Mouse (Mus musculus) c-Kit-negative CD71-positive TER-119-positive erythroid progenitor cells, embryonic 14.5 days (primary cell): ENCODE results near the gene Pik3cb.

Experiments used
- DNase-seq: peaks from one replicate; pipeline ENCODE4 v3.0.0-alpha.2; 2013; ENCODE audit warnings: low read depth, low spot score

The Pik3cb gene

DNA sequence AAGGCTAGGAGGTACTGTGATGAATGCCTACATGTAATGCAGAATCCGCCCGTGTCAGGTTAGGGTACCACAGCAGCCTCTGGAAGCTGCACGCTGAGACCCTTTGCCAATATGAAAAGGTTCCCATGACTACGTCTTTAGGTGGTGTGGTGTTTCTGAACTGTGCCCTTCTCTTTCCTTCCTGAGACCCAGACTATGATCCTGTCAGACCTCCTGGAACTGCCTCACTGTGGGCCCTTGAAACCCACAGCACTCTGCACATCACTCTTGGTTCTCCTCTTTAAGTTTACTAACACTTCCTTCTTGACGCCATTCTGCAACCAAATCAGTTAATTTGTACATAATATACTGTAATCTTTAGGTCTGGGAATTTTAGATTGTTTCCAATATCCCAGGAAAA lies 58.7 kb downstream of the Pik3cb start:
- no peak for DNase-seq

DNA sequence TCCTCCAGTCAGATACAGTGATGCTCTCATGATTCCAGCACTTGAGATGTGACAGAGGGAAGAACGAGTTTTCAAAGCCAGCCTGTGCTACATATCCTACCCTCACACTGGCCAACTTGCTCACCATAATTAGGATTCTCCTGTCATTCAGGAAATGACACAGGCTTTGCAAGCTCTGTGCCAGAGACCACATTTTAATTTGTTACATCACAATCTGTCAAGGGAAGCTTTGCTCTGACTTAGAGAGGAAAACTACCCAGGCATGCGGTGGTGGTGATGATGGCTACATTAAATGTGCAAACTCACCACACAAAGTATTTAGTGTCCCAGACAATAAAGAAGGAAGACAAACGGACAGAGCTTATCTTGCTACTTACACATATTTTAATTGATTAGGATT lies 59.1 kb downstream of the Pik3cb start:
- DNase-seq = no peak

DNA sequence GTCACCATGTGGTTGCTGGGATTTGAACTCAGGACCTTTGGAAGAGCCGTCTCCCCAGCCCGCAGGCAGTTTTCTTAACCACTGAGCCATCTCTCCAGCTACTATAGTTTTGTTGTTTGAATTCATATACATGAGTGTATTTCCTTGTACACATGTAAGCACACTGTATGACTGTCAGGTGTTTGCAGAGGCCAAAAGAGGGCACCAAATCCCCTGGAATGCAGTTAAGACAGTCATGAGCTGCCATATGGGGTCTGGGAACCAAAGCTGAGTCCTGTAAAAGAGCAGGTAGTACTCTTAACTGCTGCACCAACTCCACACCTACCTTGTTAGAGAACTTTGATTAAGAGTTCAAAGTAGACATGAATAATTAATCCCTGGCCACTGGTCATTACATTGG lies 59.8 kb downstream of the Pik3cb start:
- no peak for DNase-seq

DNA sequence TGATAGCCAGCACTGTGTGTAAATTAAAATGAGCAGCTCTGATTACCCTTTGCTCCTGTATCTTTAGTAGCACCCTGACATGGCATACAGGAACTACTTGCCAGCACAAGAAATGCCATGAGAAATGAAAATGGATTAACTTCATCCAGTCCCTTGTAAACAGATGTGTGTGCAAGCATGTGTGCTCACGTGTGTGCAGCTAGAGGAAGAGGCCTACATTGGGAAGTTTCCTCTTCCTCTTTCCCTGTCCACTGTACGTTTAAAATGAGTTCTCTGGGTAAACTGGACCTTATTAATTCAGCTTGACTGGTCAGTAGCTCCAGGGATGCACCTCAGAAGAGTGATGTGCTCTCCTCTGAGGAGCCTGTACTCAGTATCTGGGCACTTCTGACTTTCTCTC lies 66.0 kb downstream of the Pik3cb start:
- no peak for DNase-seq

DNA sequence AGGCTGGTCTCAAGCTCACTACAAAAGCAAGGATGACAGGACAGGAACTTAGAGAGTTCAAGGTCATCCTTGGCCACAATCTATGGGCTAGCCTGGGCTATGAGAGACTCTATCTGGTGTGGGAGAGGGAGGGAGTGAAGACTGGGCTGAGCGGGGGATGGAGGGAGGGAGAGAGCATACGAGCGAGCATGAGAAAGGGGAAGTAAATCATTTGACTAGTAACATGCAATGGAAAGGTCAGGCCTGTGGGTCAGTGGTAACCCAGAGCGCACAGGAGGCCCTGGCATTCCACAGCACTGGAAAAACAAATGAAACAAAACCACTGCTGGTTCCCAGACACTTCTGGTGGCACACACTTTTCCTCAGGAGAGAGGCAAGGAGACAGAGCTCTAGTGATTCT lies 67.9 kb downstream of the Pik3cb start:
- no peak for DNase-seq

DNA sequence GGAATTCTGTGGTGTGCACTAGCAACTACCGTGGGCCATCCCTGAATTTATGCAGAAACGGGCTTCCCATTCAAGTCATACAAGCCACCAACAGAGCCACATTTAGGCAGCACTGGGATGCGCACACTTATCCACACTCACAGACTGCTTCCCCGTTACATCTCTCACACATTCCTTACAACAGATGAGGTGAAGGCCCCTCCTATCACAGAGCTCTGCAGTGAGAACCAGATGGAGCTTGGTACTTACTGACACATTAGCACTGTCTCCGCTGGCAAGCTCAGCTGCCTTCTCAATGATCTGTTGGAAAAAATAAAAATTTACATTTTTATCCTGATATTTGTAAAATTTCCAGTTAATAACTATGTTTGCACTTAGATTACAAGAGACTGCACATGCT lies 75.1 kb downstream of the Pik3cb start:
- DNase-seq = no peak

DNA sequence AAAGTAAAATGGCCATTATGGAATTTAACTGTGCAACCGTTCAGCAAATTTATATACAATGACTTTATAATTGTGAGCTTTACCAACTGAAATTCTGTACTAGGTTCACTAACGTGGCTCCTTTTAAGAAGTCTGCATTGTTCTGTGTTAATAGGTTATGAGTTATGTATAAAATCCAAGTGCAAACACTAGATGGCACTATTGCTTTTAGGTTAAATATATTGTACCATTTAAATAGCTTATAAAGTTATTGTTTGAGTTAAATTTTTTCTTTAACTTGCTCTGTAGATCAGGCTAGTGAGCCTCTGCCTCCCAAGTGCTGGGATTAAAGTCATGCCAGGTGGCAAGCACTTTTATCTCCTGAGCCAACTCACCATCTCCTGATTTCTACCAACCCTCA lies 76.2 kb downstream of the Pik3cb start:
- peak; percentile 13 for DNase-seq

DNA sequence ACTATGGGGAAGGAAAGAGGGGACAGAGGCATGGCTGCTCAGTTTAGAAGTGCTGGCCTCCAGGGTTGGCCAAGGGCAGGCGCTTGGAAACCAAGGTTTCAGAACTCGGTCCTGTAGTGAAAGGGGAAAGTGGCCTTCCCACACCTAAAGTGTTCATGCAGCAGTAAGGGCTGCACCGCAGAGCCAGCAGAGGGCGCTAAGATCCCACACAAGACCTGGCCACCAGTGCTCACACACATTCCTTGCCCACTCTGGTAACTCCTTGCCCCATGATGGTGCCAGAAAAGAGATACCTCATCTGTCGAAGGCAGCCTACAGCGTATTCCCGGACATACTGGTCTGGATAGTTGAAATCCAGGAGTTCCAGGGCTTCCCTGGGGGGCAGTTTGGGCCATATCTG lies 77.9 kb downstream of the Pik3cb start:
- DNase-seq = peak; percentile 40

DNA sequence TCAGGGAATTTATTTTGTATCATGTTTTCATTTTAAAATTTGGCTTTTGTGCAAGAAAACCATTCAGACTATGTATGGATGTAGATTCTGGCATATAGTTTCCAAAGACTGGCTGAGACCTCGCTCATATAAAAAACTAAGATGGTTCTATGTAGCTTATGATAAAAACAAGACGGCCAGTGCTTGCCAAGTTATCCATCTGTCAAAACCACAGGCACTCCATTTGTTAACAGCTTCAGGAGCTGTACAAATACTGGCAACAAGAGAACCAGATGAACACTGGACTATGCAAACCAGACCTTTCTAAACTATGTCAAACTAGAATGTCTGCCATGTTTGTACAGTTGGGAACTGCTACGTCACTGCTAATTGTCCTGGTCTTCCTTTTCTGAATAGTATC lies 82.7 kb downstream of the Pik3cb start:
- DNase-seq = no peak

DNA sequence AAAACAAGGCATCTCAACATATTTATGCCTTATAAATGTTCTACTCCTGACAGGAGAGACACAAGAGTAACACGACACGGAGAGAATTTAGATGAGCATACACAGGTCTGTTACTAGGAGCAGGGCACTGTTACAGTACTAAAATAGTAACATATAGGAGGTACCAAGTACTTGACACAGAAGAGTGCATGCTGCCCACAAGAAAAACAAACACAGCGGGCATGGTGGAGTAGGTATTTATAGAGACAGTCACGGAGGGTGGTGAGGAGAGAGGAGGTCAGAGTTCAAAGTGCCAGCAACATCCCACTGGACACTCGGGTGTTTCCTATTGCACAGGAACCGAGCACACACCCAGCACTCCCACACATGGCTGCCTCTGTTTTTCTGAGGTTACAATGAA lies 90.7 kb downstream of the Pik3cb start:
- DNase-seq = no peak

DNA sequence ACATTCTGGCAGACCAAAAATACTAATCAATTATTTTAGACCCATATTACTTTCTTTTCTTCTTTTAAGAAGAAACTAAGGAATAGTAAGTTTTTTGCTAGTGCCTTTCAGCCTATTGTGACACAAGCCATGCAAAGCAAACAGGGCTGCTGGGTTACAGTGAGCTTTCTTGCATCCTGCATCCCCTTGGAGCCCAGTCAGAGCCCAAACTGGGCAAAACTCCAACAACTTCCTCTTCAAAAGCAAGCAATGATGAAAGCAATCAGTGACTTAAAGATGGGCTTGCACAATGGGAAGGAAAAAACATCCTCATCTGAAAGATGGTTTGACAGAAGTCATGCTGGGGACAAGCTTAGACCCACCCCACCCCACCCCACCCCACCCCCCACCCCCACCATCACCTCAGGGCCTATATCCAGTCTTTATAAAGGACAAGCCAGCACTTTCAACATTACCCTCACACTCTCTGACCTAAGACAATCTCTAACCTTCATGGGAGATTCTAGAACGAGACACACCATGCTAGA lies 91.6 kb downstream of the Pik3cb start:
- no peak for DNase-seq

DNA sequence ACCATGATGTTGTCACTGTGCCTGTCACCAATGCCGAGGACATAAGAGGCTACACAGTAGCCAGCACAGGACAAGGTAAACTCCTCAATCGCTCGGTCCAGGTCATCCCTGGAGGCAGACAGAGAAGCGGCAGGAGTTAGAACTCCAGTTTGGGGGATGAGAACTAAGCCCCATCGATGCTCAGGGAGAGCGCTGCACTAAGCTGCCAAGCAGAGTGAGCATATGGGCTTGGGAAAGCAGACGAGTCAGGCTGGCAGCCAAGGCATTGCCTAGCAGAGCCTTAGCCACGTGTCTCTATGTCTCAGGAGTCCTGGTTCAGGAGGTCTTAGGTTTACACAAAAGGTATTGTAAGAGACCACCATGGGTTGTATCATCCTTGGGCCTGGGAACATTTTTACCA lies 95.7 kb downstream of the Pik3cb start:
- no peak for DNase-seq

DNA sequence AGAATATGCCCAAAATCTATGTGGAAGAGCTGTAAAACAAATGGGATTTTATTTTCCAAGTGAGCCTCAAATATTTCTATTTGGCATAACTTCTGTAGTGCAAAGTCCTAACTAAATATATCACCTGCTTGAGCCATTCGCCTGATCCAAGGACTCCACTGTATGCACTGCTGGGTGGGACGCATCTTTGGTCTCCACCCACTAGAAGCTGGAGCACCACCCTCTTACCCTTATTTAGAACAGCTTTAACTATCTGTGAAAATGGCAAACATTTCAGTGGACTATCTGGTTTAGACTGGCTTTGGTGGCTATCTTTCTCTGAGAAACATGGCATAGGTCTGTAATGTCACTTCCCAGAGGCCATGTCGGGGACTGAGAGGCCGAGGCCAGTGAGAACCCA lies 97.8 kb downstream of the Pik3cb start:
- no peak for DNase-seq

DNA sequence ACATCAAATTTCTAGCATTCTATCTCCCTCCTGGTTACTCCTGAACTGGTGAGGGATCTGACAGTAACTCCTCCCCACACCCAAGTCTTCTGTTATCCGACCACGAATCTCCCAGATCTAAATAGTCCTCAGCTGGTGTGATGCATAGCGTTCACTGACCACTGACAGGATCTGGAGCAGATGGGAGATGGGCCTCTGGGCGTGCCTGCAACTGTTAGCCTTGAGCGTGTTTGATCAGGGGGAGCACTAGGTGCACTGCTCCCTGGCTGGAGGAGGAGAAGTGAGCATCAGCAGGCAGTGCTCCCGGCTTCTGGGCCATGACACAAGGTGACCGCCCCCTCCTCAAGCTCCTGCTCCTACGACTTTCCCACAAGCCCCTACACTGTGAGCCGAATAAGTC lies 98.4 kb downstream of the Pik3cb start:
- DNase-seq = no peak

DNA sequence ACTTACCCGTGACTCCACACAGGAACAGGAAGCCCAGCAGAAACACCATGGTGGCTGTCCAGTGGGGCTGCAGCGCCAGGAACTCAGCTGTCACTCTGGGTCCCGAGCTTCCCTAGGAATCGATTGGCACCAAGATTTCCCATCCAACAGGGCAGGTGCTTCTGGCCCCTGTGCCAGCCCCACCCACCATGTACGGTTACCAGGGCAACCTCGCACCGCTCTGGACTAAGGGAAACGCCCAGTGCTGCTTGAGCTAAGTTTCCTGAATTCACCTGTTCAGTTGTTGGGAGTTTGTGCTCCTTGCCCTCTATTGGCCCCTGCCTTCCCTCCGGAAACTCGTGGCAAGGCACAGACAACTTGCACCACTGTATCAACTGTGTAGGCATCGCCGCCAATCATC lies 104.8 kb downstream of the Pik3cb start, which contains the start of gene Gm1123:
Gene Gm1123, minus strand, starts transcription at position 141 of the 400 bp plus-strand sequence.
- DNase-seq = no peak

DNA sequence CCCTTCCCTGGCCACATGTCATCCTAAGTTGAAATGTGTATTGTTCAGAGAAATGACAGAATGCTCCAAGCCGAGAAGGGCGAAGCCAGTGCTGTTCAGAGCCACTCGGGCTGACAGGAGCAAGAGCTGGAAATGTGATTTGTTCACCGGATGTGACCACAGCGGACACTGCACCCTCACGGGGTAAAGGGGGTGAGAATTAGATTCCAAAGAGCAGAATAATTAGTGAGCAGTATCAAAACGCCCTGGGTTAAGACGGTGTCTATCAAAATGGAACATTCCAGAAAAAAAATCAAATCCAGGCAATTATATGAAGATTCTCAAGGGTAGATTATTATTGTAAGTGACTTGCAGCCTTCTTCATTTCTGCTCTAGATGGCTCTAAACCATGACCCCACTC lies 106.3 kb downstream of the Pik3cb start:
- no peak for DNase-seq

DNA sequence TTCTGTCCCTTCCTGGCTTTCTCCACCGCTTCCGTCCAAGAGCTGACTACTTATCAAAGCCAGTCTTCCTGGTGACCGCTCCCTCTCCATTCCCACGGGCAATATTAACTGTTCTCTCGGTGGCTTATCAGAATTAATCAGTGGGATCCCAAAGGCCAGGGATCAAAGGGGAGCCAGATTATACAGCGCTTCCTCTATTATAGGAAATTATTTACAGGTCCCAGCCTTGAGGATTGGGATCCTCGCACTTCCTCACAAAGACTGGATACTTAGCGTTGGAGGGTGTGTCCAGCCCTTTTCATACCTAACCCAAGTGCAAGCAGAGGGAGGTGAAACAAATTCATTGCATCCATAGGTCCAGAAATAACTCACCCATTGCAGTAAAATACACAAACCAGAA lies 108.4 kb downstream of the Pik3cb start:
- no peak for DNase-seq

DNA sequence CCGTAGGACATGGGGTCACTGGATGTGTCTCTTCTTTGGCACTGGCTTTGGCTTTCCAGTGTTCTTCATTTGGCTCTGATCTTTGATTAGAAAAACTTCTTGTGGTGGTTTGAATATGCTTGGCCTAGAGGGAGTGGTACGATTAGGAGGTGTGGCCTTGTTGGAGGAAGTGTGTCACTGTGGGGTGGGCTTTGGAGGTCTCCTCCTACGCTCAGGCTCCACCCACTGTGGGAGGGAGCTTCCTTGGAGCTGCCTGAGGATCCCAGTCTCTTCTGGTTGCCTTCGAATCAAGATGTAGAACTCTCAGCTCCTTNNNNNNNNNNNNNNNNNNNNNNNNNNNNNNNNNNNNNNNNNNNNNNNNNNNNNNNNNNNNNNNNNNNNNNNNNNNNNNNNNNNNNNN lies 118.7 kb downstream of the Pik3cb start:
- DNase-seq = no peak

DNA sequence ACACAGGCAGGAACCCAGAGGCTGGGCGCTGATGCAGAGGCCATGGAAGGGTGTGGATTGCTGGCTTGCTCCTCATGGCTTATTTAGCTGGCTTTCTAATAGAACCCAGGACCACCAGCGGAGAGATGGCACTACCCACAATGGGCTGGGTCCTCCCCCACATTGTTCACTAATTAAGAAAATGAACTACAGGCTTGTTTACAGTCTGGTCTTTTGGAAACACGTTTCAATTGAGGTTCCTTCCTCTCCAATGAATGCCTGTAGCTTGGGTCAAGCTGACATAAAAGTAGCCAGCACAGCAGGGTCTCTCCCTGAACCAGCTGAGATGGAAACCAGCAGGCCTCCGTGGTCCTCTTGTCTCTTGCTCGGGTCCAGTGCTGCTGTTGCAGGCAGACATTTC lies 119.3 kb downstream of the Pik3cb start:
- no peak for DNase-seq

DNA sequence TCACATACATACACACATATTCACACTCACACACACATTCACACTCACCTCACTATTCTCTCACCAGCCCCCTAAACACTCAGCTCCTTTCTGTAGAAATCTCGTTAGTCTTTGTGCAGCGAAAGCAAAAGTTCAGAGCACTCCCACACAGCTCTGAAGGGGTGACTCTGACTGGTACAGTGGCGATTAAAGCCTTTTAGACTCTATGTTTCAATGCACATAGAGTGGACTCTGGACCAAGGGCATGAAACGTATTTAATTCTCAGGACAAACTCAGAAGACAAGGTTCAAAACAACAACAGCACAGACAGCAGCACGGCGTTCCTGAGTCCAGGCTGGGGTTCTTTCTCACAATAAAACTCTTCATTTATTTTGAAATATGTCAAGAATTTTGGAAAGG lies 122.7 kb downstream of the Pik3cb start:
- no peak for DNase-seq

DNA sequence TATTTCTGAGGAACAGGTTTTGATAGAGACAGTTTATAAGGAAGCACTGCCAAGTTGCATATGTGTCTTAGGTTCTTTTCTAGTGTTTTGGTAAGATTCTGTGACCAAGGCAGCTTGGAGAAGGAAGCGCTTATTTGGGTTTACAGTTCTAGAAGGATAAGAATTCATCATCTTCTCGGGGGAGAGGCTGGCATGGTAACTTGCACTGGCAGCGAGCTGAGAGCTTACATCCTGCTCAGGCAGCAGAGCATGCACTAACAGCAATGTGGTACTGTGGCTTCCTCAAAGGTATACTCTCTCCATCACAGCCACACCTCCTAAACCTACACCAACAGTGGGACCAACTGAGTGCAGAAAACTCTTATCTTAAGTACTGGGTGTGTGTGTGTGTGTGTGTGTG lies 123.7 kb downstream of the Pik3cb start:
- DNase-seq = no peak

DNA sequence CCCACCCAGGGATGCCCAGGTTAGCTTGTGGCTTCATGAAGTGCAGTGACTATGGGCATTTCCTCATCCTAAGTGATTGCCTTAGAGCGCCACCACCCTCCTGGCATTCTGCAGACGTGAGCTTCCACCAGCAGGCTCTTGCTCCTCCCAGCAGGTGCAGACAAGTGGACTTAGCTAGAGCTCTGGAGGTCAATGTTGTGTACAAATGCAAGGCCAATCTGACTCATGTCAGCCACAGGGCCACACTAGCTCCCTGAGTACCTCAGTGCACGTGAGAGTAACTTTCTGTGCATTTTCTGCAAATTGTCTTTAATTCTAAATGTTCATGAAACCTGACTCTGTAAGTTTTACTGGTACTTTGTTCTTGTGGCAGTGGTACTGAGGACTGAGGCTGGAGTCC lies 124.1 kb downstream of the Pik3cb start:
- no peak for DNase-seq

DNA sequence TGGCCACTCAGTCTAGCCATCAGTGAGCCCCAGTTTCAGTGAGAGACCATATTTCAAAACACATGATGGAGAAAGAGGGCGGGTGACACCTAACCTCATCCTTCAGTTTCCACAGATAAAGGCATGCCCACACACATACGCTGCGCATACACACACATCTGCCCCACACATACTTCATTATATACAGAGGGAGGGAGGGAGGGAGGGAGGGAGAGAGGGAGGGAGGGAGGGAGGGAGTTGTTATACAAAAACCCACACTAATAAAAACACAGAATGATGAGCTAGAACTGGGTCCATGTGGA lies 130.6 kb downstream of the Pik3cb start:
- DNase-seq = no peak

DNA sequence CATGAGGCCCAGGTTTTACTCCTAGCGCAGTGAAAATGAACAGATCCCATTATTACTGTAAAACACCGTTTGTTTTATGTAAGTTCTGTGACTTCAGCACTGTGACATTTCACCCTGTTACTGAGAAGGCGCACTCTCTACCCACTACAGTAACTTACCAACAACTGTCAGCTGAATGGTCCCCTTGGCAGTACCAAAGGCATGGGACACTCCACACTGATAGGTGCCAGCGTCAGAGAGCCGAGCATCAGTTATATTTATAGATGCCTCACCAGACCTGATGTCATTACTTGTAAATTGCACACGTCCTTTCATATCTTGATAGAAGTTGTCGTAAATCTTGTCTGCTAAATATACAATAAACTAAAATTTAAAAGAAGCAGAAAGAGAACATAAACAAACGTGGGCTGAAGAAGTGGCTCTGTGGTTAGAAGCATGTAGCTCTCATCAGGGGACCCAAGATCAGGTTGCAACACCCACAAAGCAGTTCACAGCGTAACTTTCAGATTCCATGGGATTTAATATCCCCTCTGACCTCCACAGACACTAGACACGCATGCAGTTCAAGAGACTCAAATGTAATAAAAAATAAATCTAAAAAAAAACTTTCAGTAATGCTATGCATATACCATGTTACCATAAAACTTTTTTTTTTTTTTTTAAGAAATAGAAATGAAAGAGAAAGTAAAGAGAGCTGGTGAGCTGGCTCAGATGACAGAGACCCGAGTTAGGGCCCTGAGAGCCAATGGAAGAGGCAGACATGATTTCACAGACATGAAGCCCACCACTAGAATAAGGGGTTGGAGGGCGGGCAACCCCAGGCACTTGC lies 131.1 kb downstream of the Pik3cb start:
- no peak for DNase-seq
